Mouse (Mus musculus) testis, adult 2 months (tissue): Measurements from ENCODE around the gene Lgals9. TPM values are rescaled to one million over a fixed set of nuclear protein-coding genes. Genes with fewer than 3 reads are reported as not detected.

Experiments
- H3K27ac ChIP-seq: fragments of 200-500 bp; 2 replicates; pipeline ENCODE4 v1.5.1; 2012; ENCODE audit warnings: low read depth, low read length; ENCODE audit not compliant: control insufficient read depth, insufficient read depth
- H3K27me3 ChIP-seq: fragments of 200-500 bp; 2 replicates; pipeline ENCODE4 v1.6.1; 2012; ENCODE audit warnings: mild to moderate bottlenecking, low read length, moderate library complexity; ENCODE audit not compliant: control insufficient read depth, insufficient read depth
- H3K36me3 ChIP-seq: fragments of 200-500 bp; 2 replicates; pipeline ENCODE4 v1.6.1; 2012; ENCODE audit warnings: mild to moderate bottlenecking, low read length; ENCODE audit not compliant: control insufficient read depth, insufficient read depth
- H3K4me1 ChIP-seq: fragments of 200-500 bp; 2 replicates; pipeline ENCODE4 v1.6.1; 2012; ENCODE audit warnings: low read length; ENCODE audit not compliant: control insufficient read depth, insufficient read depth
- H3K4me3 ChIP-seq: fragments of 200-500 bp; 2 replicates; pipeline ENCODE4 v1.5.1; 2012; ENCODE audit warnings: low read depth, mild to moderate bottlenecking, low read length, moderate library complexity, mixed read lengths; ENCODE audit not compliant: control insufficient read depth
- CTCF ChIP-seq: fragments of 200-500 bp; IDR thresholded peaks from 2 replicates; pipeline ENCODE4 v1.5.1; 2012; ENCODE audit warnings: low read depth, mild to moderate bottlenecking, inconsistent platforms, low read length, moderate library complexity; ENCODE audit not compliant: control insufficient read depth, insufficient read depth, insufficient replicate concordance
- POLR2A ChIP-seq: fragments of 200-500 bp; IDR thresholded peaks from 2 replicates; pipeline ENCODE4 v1.6.1; 2012; ENCODE audit warnings: low read depth, mild to moderate bottlenecking, inconsistent platforms, low read length, moderate library complexity; ENCODE audit not compliant: control insufficient read depth
- polyA plus RNA-seq: library from polyadenylated mRNA; depleted of rRNA; stranded (reverse); fragments of >200 nt; gene quantifications from 2 replicates; pipeline ENCODE4 v1.2.3, GENCODE M21; 2012

Lgals9 gene
- polyA plus RNA-seq, 1 experiment, result 6.3 TPM

DNA sequence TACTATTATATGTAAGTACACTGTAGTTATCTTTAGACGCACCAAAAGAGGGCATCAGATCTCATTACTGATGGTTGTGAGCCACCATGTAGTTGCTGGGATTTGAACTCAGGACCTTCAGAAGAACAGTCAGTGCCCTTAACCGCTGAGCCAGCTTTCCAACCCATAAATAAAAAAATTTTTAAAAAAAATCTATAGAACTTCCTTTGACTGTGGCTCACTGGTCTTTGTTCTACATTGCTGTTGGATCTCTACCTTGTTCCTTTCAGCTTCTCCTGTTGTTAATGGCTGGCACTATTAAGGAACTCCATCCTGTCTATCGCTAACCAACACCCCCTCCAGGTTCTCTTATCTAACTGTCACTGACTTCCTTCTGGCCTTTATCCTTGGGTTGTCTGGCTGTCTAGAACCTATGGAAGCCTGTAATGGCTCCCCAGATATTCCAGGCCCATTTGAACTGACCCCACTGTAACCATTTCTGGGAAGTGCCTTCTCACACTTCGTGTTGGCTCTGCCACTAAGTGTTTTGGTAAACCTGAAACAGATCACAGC is 4.6 kb downstream of the Lgals9 start:
- H3K4me3 ChIP-seq, result no peak overlapping the region
- no peak for TF ChIP-seq POLR2A
- TF ChIP-seq CTCF, result no peak
- H3K4me1 ChIP-seq, result peaks cover 3% of the 10 kb centered on the region; the same call in 1 of the 2 replicates
- H3K36me3 ChIP-seq, result no peaks in the 10 kb centered on the region
- H3K27me3 ChIP-seq, result no peaks in the 10 kb centered on the region
- no peak overlapping the region for H3K27ac ChIP-seq

DNA sequence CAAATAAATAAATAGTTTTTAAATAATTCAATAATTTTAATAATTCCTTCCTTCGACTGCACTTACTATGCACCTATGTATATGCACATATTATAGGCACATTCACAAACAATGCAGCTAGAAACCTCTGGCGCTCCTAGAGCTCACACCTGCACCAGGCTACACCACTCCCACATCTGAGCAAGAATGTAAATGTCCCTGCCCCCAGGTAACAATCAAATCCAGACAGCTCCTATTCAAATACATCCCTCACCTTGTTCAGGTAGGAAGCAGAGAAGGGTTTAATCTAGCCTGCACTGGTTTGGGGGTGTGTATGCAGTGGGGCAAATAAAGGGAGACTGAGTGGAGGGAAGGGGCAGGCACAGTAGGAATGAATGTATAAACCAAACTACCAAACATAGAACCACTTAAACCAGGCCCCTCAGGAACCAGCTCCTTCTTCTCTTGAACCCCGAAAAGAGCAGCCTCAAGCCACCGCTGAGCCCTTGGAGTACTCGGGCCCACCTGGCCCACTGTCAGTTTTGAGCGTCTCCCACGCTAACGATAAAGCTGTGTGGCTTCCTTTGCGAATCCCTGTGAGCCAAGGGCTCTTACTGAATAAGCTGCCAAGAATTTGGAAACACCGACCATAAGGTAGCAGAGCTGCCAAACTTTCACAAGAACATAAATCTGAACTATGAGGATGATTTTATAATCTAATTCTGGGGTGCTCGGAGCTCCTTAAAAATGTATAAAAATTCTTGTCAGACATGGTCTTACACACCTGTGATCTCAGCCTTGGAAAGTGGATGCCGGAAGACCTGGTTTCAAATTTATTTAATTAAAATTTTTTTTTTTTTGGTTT is 6.3 kb downstream of the Lgals9 start:
- no peaks in the 10 kb centered on the region for H3K36me3 ChIP-seq
- no peak overlapping the region for H3K27ac ChIP-seq
- no peak overlapping the region for H3K4me3 ChIP-seq
- peaks cover 3% of the 10 kb centered on the region; the same call in 1 of the 2 replicates for H3K4me1 ChIP-seq
- H3K27me3 ChIP-seq, result no peaks in the 10 kb centered on the region
- no peak for TF ChIP-seq CTCF
- TF ChIP-seq POLR2A, result no peak

DNA sequence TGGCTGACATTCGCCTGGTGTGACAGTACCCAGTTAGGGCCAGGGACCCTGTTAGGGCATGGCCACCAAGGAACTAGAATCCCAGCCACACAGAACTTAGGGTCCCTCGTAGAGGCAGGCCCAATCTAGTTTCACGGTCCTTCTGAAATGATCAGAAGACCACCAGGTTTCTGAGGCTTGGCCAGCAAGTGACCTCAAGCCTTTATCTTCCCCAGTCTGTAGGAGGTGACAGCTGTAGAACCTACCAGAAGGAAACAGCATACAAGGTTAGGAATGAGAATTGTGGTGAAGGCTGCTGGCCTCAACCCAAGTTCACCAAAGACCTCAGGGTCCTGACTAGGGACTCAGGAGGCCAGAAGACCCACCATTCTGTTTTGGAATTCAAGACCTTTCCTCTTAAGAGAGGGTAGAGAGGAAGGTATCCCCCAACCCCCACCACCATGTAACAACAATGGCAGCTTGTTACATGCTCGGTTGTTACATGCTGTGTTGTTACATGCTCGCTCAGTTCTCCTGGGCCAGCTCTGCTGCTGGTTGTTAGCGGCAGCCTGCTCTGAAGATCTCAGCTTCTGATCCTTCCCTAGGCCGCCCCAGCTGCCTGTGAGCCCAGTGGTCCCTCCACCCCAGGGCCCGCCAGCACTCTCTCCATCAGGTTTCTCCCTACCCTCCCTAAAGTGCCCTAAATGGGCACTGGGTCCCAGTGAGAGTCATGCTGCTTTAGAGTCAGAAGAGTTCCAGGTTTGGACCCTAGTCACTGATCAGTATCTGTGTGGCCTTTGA is 7.8 kb downstream of the Lgals9 start:
- Histone ChIP-seq H3K36me3 (no peaks in the 10 kb centered on the region), H3K27ac (no peak overlapping the region), H3K4me1 (peaks cover 3% of the 10 kb centered on the region; the same call in 1 of the 2 replicates), H3K27me3 (no peaks in the 10 kb centered on the region), H3K4me3 (no peak overlapping the region)
- TF ChIP-seq CTCF (no peak), POLR2A (no peak)

DNA sequence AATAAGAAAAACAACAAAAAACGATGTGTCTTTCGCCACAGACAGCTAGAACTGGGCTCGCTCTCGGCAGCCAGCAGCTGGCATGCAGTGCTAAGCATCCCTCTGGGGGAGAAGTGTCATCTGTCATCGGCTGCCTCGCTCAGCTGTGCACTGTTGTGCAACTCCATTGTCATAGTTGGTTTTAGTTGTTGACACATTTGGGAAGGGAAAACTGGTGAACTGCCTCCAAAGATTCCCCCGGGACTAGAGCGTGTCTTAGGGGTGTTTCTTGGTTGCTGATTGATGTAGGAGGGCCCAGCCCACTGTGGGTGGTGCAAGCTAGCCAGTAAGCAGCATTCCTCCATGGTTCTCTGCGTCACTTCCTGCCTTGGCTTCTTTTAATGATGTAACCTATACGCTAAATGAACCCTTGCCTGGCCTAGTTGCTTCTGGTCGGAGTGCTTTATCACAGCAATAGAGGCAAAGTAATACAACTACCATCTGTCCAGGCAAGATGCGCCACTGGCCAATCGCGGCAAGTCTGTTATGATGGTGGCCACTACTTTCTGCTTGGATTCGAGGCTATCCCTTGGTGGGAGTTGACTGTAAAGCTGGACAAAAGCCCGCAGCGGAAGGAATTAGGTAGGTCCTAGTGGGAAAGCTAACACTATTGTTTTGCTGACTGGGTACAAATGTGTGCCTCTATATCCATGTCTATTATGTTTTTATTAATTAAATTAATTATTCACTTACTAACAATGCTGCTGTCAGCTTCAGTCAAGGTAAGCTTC is 11.2 kb downstream of the Lgals9 start:
- peak overlapping the region; percentile 52 for H3K4me3 ChIP-seq
- H3K4me1 ChIP-seq, result peaks cover 3% of the 10 kb centered on the region; the same call in 1 of the 2 replicates
- H3K27ac ChIP-seq, result no peak overlapping the region
- H3K27me3 ChIP-seq, result no peaks in the 10 kb centered on the region
- TF ChIP-seq CTCF, result no peak
- no peak for TF ChIP-seq POLR2A
- H3K36me3 ChIP-seq, result no peaks in the 10 kb centered on the region

DNA sequence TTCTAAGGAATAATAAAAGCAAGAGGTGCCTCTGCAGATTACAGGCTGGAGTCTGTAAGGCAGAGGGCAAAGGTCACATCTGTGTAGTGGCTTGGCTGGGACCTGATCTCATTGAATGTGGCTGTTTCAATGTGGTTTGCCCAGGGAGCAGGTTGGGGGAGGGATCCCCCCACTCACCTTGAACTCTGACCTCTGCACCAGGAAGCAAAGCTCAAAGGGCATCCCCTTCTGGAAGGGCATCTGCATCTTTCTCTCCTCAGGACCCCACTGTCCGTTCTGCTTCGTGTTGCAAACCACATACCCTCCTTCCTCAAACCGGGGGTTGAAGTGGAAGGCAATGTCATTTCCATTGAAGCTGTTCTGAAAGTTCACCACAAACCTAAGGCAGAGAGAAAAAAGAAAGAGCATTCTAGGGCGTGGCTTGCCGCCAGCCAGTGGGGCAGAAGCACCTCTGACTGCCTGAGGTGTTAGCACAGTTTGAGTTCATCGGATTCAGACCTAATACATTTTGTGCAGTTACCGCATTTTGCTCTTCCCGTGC is 11.9 kb downstream of the Lgals9 start:
- H3K36me3 ChIP-seq, result no peaks in the 10 kb centered on the region
- TF ChIP-seq CTCF (no peak), POLR2A (no peak)
- H3K27me3 ChIP-seq, result no peaks in the 10 kb centered on the region
- no peak overlapping the region for H3K27ac ChIP-seq
- H3K4me3 ChIP-seq, result peak overlapping the region; percentile 52
- H3K4me1 ChIP-seq, result peaks cover 3% of the 10 kb centered on the region; the same call in 1 of the 2 replicates

DNA sequence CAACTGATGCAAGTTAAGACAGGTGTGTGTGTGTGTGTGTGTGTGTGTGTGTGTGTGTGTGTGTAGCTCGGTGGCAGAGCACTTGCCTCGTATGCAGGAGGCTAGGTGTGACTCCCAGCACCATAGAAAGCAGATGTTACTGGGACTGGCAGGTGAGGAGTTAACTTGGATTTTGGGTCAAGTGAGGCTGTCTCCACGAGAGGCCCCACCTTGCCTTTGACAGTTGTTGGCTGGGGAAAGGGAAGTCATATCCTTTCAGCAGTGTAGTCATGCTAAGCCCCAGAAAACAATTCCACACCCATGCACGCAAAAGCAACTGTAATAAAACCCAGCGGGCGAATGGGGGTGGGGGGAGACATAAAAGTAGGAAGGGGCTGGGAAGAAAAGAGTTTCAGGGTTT is 12.4 kb downstream of the Lgals9 start:
- Histone ChIP-seq H3K27ac (no peak overlapping the region), H3K4me3 (no peak overlapping the region)

More for the DNA sequence above, 12.4 kb downstream of the Lgals9 start:
- TF ChIP-seq POLR2A (no peak), CTCF (no peak)
- no peaks in the 10 kb centered on the region for H3K27me3 ChIP-seq
- H3K36me3 ChIP-seq, result no peaks in the 10 kb centered on the region
- H3K4me1 ChIP-seq, result peaks cover 3% of the 10 kb centered on the region; the same call in 1 of the 2 replicates
